Mouse (Mus musculus) NIH3T3 (cell line): ENCODE results near the gene Cecr2.
"Not testable (repeated sequence)": the region's sequence is repeated elsewhere in the genome, so short reads cannot be mapped to it uniquely, and the experiment has no call there.

Experiments used
- DNase-seq: peaks from one replicate; pipeline ENCODE4 v3.0.0-alpha.2; 2012; ENCODE audit warnings: low read depth

Gene Cecr2

DNA sequence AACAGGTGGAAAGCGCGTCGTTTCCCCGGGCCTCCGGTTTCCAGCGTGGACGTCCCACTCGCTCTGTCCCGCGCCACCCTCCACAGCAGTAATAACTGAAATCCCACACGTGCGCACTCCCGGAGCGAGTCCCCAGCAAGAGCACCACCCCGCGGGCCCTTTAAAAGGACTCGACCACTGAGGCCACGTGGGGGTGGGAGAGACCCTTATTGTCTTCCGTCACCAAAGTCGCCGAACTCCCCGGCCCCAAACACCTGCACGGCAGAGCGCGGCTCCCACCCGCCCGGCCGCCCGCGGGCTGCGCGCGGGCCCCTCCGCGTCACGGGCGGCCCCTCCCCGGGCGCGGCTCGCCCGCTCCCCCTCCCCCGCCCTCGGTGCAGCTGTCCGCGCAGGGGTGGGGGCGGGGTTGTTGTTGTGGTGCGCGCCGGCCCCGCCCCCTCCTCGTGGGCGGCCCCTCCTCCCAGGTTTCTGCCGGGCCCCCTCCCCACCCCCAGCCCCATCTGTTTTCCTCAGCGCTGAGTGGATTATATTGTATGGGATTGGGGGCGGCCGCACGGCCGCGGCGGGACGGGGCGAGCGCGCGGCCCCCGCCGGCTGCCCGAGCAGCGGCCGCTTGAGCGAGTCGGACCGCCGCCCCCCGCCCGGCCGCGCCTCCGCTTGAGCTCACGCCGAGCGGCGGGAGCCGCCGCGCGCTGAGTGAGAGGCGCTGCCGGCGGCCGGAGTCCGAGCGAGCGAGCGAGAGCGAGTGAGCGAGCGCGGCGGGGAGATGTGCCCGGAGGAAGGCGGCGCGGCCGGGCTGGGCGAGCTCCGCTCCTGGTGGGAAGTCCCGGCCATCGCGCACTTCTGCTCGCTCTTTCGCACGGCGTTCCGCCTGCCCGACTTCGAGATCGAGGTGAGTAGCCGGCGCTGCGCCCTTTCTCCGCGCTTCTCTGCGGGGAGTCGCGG, at the start of gene Cecr2:
Cecr2 (plus strand) TSS at position 554 of the 945 bp plus-strand sequence.
- DNase-seq = no peak

DNA sequence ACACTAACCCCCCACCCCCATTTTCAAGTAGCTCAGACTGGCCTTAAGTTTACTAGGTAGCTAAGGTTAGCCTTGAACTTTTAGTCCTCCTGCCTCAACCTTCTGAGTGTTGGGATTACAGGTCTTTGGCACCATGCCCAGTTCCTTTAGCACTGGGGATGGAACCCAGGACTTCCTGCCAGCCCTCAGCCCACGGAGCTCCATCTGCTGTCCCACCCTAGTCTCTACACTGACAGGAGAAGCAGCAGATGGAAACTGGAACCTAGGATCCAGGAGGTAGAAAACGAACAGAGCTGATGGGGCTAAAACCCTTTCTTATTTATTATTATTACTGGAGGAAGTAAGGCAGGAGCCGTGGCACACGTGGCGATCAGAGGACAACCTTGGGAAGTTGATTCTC, 48.6 kb upstream of the Cecr2 start:
- DNase-seq = no peak

DNA sequence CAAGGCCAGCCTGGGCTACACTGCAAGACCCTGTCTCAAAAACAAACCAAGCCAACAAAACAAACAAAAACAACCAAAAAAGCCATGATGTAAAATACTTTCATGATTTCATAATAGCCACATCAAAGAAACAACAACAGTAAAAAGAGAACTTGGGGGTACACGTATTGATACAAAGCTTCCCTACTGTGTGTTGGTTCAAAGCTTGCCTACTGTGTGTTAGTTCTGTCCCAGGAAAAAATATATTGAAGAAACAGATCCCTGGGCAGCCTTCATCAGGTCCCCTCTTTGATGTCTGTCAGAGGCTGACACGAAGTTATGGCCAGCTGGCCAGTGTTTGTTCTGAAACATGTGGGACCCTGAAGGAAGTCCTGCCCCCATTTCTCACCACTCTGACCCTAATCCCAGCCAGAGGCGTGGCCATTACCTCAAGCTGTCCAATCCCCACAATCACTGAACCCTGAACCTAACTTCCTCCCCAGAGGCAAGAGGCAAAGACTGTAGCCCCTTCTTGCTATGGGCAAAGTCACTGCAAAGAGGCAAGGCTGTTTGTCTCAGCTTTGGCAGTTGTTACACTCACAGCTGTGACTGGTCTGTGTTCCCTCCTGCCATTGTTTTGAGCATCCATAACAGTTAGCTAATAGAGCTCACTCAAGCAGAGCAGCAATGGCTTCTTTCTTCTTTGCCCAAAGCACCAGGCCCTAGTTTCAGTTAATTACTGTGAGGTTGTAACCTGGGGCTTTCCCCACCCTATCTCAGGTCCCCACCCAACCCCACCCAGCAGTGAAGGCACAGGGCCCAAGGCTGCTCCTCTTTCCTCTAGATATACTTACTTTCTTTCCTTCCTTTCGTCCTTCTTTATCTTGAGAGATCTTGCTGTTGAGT, 47.4 kb upstream of the Cecr2 start:
- no peak for DNase-seq

DNA sequence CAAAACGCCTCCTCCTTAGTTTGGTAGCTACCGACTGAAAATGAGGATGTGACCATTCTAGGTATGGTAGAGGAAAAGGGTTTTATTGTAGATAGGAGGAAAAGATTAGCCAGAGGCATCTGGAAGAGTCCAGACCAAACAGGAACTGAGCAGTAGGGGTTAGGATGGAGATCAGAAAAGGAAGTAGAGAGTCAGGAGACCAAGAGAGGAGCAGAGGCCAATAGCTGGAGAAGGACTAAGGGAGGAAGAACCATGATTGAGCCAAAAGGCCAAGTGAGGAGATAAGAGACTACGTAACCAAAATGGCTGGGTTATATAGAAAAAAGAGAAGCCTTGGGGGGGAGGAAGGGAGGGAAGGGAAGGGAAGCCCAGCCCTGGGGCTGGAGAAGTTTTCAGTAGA, 46.0 kb upstream of the Cecr2 start:
- DNase-seq = no peak

DNA sequence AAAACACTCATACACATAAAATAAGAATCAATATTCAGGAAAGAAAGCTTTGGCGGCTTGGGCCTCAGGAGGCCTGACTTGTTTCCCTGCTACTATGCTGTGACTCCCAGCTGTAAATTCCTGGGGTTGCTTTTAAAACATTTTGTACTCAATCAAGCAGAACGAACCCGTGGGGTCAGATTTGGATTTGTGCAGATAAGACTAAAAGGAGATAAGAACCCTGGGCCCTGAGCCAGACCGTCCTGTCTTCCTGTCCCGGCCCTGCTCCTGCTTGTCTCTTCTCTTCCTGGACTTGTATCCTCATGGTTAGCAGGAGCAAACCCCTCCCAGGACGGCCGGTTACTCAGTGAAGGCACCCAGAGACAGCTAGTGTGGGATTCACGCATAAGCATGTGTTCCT, 41.1 kb upstream of the Cecr2 start:
- DNase-seq = no peak

DNA sequence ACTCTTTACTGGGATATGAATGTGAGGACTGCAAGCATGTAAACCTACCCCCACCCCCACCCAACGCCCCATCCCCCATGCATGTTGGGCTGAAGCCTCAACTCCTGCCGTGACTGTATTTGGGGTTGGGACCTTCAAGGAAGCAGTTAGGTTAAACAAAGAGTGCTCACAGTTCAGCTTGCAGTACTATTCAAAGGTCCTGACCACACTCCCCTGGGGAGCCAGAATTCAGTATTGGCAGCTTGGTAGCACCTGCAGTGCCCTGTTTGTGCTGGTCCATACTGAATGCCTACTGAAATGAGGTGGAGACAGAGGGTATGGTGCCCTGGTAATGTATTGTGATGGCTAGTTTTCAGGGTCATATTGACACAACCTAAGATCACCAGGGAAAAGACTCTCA, 39.1 kb upstream of the Cecr2 start:
- DNase-seq = no peak

DNA sequence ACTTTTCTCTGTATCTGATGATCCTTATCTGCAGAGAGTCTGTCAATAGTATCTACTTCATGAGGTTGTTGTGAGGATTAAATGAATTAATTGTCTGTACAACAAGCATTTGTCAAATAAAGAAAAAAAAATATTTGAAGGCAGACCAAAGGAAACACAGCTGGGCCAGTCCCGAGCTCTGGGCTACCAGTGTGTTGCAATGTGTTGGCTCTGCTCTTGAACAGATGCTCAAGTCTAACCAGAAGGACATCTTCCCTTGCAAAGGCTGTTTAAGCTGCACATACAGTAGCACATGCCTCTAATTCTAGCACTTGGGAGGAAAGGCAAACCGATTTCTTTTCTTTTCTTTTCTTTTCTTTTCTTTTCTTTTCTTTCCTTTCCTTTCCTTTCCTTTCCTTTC, 37.2 kb upstream of the Cecr2 start:
- DNase-seq = peak; percentile 39

DNA sequence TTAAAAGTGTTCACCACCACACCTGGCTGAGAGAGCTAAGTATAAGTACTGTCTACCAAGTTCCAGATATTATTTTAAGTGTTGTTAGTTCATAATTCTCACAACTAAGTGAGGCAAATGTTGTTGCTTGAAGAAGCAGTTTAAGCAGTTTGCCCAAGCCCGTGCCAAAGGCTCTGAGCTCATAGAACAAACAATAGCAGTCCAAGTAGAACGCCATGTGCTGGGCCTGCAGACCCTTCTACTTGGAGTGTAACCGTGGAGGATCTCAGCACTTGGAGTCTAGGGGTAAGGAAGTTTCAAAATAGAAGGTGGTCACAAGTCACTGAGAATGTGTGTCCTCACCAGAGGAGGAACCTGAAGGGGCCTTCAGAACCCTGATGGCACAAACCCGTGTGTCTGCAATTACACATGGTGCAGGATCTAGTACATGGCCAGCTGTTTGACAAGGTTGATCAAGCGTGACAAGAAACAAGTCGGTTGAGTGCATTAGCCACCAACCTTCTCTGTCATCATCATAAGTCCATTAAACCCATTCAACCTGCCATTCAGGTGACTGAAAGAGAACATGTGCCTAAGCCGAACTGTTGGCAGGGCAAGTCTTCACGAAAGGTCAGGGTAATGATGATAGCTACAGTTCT, 30.7 kb upstream of the Cecr2 start:
- no peak for DNase-seq

DNA sequence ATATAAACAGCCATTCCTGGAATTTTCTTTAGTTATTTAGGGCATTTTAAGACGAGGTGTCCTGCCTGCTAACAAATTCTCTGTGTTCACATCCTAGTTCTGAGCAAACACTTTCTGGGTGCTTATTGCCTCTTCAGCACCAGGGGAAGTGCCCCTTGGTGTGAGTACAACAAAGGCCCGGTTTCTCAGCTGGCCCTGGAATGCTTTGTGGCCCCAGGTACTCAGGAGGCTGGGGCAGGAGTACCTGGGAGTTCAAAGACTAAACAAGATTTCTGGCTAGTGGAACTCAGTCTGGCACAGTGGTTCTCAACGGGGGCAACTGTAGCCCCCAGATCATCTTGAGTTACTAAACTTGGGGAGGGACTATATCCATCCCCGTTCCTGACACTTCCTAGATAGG, 26.6 kb upstream of the Cecr2 start:
- DNase-seq = no peak

DNA sequence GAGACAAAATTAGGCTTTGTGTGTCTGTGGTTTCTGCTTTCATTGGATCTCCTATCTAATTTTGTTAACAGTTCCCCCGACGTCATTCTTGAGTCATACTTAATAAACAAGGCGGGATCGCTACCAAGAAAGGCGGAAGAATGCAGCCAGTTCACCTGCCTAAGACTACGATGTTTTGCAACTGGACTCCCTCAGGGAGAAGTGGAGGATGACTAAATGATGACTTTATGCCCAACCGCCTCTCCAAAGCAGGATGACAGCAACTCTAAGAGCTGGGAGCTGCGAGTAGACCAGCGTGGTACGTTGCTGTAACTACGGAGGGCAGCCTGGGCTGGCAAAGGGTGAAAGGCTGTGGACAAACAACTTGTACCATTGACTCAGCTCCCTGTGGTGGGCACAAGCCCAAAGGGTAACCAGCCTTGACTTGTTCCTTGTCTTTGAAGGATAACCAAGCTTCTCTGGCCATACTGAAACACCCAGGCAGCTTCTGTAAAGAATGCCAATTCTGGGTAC, 24.2 kb upstream of the Cecr2 start:
- peak; percentile 51 for DNase-seq

DNA sequence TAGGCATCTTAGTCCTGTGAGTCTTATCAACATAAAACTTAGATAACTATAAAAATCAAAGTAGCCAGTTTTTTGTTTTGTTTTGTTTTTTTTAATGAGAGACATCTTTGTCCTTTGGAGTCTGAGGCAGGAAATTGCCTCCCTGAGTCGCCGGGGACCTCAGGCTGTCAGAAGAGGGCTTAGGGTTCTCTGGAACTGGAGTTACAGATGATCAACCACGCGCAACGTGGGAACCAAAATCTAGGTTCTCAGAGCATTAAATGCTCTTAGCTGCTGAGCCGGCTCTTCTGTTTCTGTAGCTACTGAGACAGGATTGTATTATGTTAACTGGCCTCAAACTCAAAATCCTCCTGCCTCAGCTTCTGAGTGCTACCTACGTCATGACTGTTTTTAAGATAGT, 22.4 kb upstream of the Cecr2 start:
- no peak for DNase-seq

DNA sequence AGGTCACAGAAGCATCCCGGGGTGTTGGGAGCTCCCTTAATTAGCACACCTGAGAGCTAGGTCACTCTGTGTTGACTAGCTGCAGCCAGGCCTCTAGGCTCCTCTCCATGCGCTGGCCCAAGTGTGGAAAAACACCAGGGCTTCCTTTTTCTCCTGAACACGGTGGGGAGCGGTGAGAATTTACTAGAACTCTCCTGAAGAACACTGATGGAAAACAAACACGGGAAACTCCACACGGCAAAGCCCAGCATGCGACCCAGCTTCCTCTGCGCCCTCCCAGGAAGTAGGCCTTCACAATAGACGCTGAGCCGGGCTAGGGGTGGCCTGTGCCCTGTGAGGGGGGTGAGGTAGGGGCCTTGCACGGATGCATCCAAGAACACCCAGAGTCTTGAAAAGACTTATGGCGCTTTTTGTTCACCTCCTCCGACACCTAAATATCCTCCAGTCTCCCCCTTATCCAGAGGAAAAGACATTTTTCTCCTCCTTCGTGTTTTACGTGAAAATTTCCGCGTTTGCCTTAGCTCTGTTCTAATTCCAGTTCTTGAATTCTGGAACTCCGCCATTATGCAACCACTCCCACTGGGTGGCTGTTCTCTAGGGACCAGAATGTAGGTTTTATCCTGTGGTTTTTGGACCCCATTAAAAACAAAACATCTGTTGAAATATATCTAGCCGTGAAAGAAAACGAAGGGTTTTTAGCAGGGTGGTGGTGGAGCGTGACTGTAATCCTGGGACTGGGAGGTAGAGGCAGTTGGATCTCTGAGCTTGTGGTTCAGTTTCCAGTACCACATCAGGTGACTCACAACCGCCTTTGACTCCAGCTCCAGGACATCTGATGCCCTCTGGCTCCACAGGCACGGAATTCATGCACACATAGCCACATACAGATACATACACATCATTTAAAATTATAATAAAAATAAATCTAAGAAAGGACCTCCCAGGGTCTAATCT, 21.5 kb upstream of the Cecr2 start:
- no peak for DNase-seq

DNA sequence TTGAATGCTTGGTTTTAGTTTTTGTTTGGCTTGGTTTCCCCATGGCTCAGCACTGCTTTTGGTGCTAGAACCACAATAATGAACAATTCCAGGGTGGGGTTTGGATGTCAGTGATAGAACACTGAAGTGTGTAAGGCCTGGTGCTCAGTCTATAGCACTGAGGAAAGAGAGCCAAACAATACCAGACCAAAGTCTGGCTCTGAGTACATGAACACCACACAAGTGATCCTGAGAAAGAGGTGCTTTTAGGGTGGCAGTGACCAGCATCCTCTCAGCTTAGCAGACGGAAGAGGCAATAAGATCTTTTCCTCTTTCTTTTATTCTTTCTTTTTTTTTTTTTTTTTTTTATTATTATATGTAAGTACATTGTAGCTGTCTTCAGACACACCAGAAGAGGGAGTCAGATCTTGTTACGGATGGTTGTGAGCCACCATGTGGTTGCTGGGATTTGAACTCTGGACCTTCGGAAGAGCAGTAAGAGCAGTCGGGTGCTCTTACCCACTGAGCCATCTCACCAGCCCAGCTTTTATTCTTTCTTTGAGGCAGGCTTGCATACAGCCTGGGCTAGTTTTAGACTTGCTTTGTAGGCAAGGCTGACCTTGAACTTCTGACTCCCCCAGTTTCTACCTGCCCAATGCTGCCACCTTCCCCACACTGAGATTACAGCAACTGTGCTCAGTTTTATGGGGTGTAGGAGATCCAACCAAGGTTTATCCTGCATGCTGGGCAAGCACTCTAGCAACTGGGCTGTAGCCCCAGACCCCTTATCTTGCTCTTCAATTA, 18.7 kb upstream of the Cecr2 start:
- not testable (repeated sequence) for DNase-seq

DNA sequence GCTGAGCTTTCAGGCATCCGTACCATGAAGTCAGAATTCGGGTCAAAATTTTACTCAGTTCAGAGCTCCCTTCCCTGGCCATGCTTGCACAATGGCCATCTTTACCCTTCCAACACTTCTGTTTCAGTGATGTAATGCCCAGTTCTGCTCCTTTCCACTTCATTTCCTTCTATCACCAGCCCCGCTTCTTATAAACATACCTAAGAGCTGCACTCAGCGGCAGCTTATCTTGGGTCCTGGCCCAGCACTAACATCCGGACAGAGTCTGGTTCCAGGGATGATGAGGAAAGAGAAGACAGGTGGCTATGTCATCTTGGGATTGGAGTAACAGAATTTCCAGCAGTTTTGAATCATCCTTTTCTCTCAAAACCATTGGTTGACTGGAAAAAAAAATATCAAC, 18.0 kb upstream of the Cecr2 start:
- DNase-seq = no peak

DNA sequence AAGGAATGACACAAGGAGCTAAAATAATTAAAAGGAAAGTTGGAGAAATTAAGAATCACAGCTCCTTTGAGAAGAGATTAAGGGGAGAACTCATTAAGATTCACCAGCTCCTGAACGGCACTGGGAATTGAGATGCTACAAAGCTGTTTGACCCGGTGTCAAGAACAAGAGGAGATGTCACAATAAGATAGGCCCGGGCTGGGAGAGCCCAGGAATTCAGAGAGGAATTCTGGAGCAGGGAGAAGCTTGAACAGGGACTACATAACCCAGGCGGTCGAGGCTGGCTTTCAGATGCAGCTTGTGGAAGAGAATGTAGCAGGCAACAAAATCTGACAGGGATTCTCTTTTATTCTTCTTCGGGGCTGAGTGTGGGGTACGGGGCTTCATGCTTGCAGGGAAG, 13.5 kb upstream of the Cecr2 start:
- no peak for DNase-seq

DNA sequence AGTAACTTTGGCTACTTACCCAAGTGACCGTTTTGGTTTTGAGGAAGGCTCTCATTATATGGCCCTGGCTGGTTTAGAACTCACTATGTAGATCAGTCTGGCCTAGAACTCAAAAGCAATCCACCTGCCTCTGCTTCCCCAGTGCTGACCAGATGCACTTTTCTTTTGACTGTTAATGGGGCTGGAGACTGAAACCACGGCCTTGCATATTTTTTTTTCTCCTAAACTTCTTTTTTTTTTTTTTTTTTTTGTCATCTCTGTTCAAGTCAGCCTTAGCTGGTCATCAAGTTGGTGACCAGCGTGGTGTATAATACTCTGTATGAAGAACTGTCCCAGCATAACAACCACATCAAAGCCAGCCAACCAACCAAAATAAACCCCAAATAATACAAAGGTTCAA, 10.5 kb upstream of the Cecr2 start:
- DNase-seq = no peak

DNA sequence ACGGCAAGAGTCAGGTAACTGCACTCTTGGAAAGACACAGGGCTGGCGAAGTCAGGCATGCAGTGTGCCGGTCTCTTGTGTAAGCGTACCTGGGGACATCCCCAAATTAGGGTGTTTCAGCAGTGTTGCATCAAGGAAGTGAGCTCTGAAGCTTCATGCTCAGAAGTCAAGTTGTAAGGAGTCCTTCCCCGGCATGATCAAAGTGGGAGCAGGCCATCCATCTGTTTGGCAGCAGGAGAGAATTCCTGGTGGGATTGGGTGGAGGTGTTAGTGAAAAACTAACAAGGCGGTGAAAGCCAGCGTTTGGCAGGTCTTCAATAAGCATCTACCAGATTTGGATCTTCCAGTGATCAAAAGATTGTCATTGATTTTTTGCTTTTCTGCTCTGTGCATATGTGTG, 7.3 kb upstream of the Cecr2 start:
- DNase-seq = no peak

DNA sequence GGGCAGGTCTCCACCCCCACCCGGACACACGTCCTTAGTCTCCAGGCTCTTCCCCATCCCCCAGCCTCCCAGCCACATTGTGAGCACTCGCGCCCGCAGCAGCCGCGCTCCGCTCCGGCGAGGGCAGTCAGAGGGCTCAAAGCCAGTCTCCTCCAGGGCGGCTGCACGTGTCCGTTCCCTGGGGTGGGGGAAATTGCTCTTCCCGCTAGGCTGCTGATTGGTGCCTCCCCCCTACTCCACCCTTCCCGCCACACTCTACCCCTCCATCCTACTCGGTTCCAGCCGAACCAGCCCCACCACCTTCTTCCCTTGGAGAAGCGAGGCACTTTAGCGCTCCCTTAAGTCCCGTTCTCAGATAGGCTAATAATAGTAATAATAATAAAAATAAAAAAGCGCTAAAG, 754 bp upstream of the Cecr2 start:
- DNase-seq = no peak

DNA sequence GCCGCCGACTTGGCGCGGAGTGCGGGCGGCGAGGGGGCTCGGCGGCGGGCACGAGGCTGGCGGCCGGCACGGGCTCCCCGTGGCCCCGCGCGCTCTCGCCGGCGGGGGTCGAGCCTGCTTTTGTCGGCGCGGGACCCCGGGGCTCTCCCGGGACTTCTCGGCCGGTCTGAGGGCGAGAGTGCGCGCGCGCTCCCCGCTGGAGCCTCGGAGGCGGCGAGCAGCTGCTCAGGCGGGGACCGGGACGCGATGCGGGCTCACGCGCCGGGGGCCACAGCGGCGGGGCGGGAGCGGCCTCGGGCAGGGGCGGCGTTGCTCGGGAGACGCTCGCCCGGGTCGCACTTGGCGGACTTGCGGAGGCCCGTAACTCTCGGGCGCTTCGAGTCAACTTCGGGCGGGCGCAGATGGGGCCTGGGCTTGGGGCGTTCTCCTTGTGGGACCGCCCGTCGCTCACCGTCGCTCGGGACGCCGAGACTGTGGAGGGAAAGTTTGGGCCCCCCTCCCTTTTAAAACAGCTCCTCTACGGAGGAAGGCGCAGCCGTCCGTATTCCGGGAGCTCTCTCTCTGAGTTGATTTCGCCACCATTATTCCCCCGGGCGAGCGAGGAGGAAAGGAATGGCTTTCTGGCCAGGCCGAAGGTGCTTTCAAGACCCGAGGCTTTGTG, 722 bp downstream of the Cecr2 start:
- no peak for DNase-seq

DNA sequence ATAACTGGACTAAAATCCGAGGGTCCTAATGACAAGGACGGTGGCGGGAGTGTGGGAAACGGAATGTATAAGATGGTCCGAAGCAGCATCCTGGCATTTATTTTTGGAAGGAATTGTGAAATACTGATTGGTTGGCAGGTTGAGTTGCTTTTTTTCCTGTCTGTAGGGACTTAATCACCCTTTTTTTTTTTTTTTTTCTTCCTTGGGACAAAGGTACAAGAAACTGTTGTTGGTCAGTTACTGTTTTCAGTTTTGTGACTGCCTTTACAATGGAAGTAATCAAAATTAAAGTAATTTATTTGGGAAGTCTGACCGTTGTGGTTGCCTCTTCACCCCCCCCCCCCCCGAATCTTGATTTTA, 1.2 kb downstream of the Cecr2 start:
- DNase-seq = no peak
